Mouse (Mus musculus) lung, postnatal 0 days (tissue): ENCODE results near the gene Rdh7. TPM values are rescaled to one million over a fixed set of nuclear protein-coding genes. Genes with fewer than 3 reads are reported as not detected.

Source experiments
- ATAC-seq: fragments of 200-750 bp; cut with Nextera tagmentation; 2 replicates; pipeline ENCODE4 v1.8.0; 2017; ENCODE audit warnings: moderate library complexity
- DNase-seq: peaks from one replicate; pipeline ENCODE4 v3.0.0-alpha.2; 2016; ENCODE audit warnings: low spot score
- H3K27ac ChIP-seq: fragments of 300-500 bp; sonication (generic); 2 replicates; pipeline ENCODE4 v1.5.1; 2014; ENCODE audit warnings: antibody characterized with exemption, mild to moderate bottlenecking, low read length, mixed read lengths
- H3K27me3 ChIP-seq: fragments of 300-500 bp; sonication (generic); replicated peaks from 2 replicates; pipeline ENCODE4 v1.6.1; 2014; ENCODE audit warnings: low read length, mixed read lengths; ENCODE audit not compliant: insufficient read depth
- H3K36me3 ChIP-seq: fragments of 300-500 bp; sonication (generic); 2 replicates; pipeline ENCODE4 v1.6.1; 2014; ENCODE audit warnings: low read length, mixed read lengths; ENCODE audit not compliant: insufficient read depth
- H3K4me1 ChIP-seq: fragments of 300-500 bp; sonication (generic); 2 replicates; pipeline ENCODE4 v1.6.1; 2014; ENCODE audit warnings: antibody characterized with exemption, low read depth, low read length, mixed read lengths; ENCODE audit not compliant: insufficient read depth
- H3K4me2 ChIP-seq: fragments of 300-500 bp; sonication (generic); replicated peaks from 2 replicates; pipeline ENCODE4 v1.6.1; 2014; ENCODE audit warnings: low read depth, mild to moderate bottlenecking, low read length, moderate library complexity, mixed read lengths
- H3K4me3 ChIP-seq: fragments of 300-500 bp; sonication (generic); 2 replicates; pipeline ENCODE4 v1.5.1; 2014; ENCODE audit warnings: low read depth, low read length
- H3K9ac ChIP-seq: fragments of 300-500 bp; sonication (generic); replicated peaks from 2 replicates; pipeline ENCODE4 v1.6.1; 2014; ENCODE audit warnings: low read depth, mild to moderate bottlenecking
- H3K9me3 ChIP-seq: fragments of 300-500 bp; sonication (generic); 2 replicates; pipeline ENCODE4 v1.6.1; 2016; ENCODE audit warnings: low read length, mixed read lengths
- CTCF ChIP-seq: IDR thresholded peaks from 2 replicates; pipeline ENCODE4 v1.5.1; 2016; ENCODE audit warnings: antibody characterized with exemption, mild to moderate bottlenecking
- EP300 ChIP-seq: IDR thresholded peaks from 2 replicates; pipeline ENCODE4 v1.6.1; 2016; ENCODE audit warnings: antibody characterized with exemption, mild to moderate bottlenecking, control low read depth
- WGBS: fragments of 180-500 bp; shearing (Covaris S2); extraction: QIAGEN DNeasy Blood & Tissue Kit; methylation state at CpG from one replicate; pipeline ENCODE4 v1.1.7; 2014; 5-methylcytosine and 5-hydroxymethylcytosine counted together
- polyA plus RNA-seq: library from polyadenylated mRNA; unstranded; fragments of >200 nt; fragmentation: Nextera tagmentation; extraction: Ambion mirVana; gene quantifications from 2 replicates; pipeline ENCODE4 v1.2.1, GENCODE M21; 2015

Rdh7 gene
- polyA plus RNA-seq: not detected in 2 replicates

DNA sequence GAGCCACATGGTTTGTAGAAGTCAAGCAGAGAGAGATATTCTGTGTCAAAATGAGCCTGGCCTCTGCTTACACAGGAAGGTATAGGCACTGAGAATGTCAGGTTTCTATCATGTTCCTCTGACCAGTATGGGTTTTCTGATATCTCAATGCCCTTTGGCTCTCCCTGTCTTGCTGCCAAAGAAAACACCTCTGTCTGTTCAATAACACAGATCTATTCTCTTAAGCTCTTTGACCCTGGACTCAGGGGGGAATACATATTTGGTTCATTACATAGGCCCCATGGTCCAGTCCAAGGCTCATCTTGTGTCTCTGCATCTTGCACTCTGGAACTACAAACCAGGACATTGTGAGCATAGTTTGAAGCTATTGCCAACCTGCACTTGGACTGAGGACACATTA is at the start of gene Rdh7:
Rdh7 (minus strand) TSS at position 213 of the 400 bp plus-strand sequence.
- H3K27me3 ChIP-seq: no peaks in the 10 kb centered on the region
- ATAC-seq (no peak), DNase-seq (no peak)
- H3K4me2 ChIP-seq: no peak within 1 kb of the TSS
- no peak for TF ChIP-seq CTCF
- TF ChIP-seq EP300: no peak
- H3K9me3 ChIP-seq: no peaks in the 10 kb centered on the region
- no peak within 1 kb of the TSS for H3K9ac ChIP-seq
- no peaks in the 10 kb centered on the region for H3K36me3 ChIP-seq
- 0 out of 2 replicates have a peak, but pooled peaks cover 2% of the 10 kb centered on the region for H3K4me1 ChIP-seq
- H3K27ac ChIP-seq: no peak within 1 kb of the TSS
- H3K4me3 ChIP-seq: no peak within 1 kb of the TSS

- DNase-seq (peak; percentile 78), ATAC-seq (peak; percentile 23; the same call in 1 of the 2 replicates)
- Histone ChIP-seq H3K36me3 (no peaks in the 10 kb centered on the region), H3K9me3 (no peaks in the 10 kb centered on the region), H3K4me1 (peaks cover 4% of the 10 kb centered on the region; the same call in 1 of the 2 replicates), H3K4me2 (no peak overlapping the region), H3K9ac (no peak overlapping the region), H3K27ac (no peak overlapping the region), H3K27me3 (no peaks in the 10 kb centered on the region), H3K4me3 (no peak overlapping the region)
- WGBS: 4% methylated on average over 2 of the region's 2 CpGs
- TF ChIP-seq EP300 (no peak), CTCF (peak; percentile 76)
Observed at GRCm38 (mm10) chr10:127937428-127938010, 48.9 kb upstream of the Rdh7 start.

DNA sequence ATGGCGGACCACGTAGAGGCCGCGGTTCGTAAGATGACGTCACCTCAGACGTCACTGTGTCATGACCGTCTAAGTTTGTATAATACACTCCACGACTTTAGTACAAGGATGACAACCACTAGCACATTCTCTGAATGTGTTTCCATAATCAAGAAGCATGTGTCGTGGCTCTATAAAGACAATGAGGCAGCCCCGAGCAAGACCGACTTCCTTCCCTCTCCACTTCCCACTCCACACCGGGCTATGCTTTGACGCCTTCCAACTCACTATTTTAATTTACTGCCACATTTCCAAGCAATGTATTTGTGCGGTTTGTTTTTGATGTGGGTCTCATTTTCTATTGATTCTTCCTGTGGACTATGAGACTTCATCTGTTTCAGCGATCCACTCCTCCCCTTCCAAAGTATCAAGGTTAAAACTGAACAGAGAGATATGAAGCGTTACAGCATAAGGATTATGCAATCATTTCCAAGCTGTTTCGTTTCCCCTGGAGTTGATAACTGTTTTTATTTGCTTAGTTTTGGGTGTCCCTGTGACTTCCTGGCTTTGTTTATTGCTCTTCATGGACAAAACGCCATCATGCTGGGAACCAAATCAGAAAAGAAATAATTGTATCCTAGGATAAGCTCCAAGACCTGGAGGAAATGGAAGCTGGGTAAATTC is 48.3 kb upstream of the Rdh7 start:
- H3K4me3 ChIP-seq: no peak overlapping the region
- WGBS: 69% methylated on average over 19 of the region's 19 CpGs
- H3K27ac ChIP-seq: no peak overlapping the region
- no peaks in the 10 kb centered on the region for H3K27me3 ChIP-seq
- H3K9me3 ChIP-seq: no peaks in the 10 kb centered on the region
- no peaks in the 10 kb centered on the region for H3K36me3 ChIP-seq
- H3K4me2 ChIP-seq: 0 out of 2 replicates have a peak overlapping the region, but pooled peaks have one; percentile 14
- no peak for ATAC-seq
- peaks cover 4% of the 10 kb centered on the region; the same call in 1 of the 2 replicates for H3K4me1 ChIP-seq
- peak; percentile 53 for DNase-seq
- TF ChIP-seq EP300: no peak
- no peak for TF ChIP-seq CTCF
- H3K9ac ChIP-seq: no peak overlapping the region

GRCm38 (mm10) chr10:127936271-127936670 is 47.7 kb upstream of the Rdh7 start:
- H3K27me3 ChIP-seq: no peaks in the 10 kb centered on the region
- H3K9me3 ChIP-seq: no peaks in the 10 kb centered on the region
- no peak overlapping the region for H3K27ac ChIP-seq
- ATAC-seq: no peak
- WGBS: 68% methylated on average over 8 of the region's 8 CpGs
- no peak for DNase-seq
- H3K4me1 ChIP-seq: peaks cover 4% of the 10 kb centered on the region; the same call in 1 of the 2 replicates
- no peaks in the 10 kb centered on the region for H3K36me3 ChIP-seq
- H3K4me3 ChIP-seq: no peak overlapping the region
- TF ChIP-seq CTCF (no peak), EP300 (no peak)
- no peak overlapping the region for H3K9ac ChIP-seq
- no peak overlapping the region for H3K4me2 ChIP-seq

GRCm38 (mm10) chr10:127932290-127932926 is 43.8 kb upstream of the Rdh7 start:
- ATAC-seq (no peak), DNase-seq (peak; percentile 31)
- Histone ChIP-seq H3K36me3 (no peaks in the 10 kb centered on the region), H3K27ac (no peak overlapping the region), H3K9me3 (no peaks in the 10 kb centered on the region), H3K27me3 (no peaks in the 10 kb centered on the region), H3K4me1 (peaks cover 4% of the 10 kb centered on the region; the same call in 1 of the 2 replicates), H3K9ac (no peak overlapping the region), H3K4me3 (no peak overlapping the region), H3K4me2 (no peak overlapping the region)
- 42% methylated on average over 8 of the region's 8 CpGs for WGBS
- TF ChIP-seq EP300 (no peak), CTCF (no peak)

DNA sequence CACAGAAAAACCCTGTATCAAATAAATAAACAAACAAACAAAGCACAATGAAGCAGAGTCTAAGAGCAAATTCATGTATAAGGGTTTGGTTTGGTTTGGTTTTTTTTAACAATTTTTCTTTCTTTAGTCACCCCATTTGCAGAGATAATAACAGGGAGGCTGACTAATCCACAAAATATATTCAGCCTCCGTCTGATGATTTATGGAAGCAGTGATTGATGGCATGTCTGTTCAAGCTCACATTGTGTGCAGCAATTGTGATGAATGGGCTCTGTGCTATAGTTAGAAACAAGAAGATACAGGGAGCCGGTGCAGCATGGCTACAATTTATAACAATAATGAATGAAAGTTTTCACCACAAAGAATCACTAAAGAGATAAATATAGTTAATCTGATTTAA is 39.1 kb upstream of the Rdh7 start:
- no peaks in the 10 kb centered on the region for H3K36me3 ChIP-seq

More for the DNA sequence above, 39.1 kb upstream of the Rdh7 start:
- no peak for TF ChIP-seq CTCF
- no peak for TF ChIP-seq EP300
- Histone ChIP-seq H3K27me3 (no peaks in the 10 kb centered on the region), H3K9me3 (no peaks in the 10 kb centered on the region), H3K4me3 (no peak overlapping the region), H3K9ac (no peak overlapping the region), H3K4me2 (no peak overlapping the region), H3K27ac (no peak overlapping the region), H3K4me1 (no peaks in the 10 kb centered on the region)
- ATAC-seq (no peak), DNase-seq (no peak)
- 44% methylated on average over 2 of the region's 2 CpGs for WGBS
